Mouse (Mus musculus) heart, postnatal 14 days (tissue): Measurements from ENCODE around the gene Tnf. TPM values are rescaled to one million over a fixed set of nuclear protein-coding genes. Genes with fewer than 3 reads are reported as not detected.

ENCODE experiments used
- DNase-seq, 2 experiments: peaks; one replicate each; pipeline ENCODE4 v3.0.0; 2021 to 2022
- intact Hi-C: fragments of 180-260 bp; cut with DNase I; formaldehyde crosslinking; loops from one replicate; pipeline ENCODE4 v1.15.1; 2025
- microRNA-seq, 2 experiments: library from miRNA; unstranded; fragments of <30 nt; microRNA quantifications; one replicate each; pipeline ENCODE4 v1.2.0; 2021 to 2022
- total RNA-seq, 2 experiments: library from RNA; stranded (reverse); gene quantifications; 2 replicates each; pipeline ENCODE4 v1.2.3; 2021

Gene Tnf
- total RNA-seq, 2 experiments from 2014 or later, result 0.29 to 0.39 TPM

- intact Hi-C loops, result loop anchor here (5.0 kb wide), 1 partner anchor 34 kb away; the partner anchor contains the start of gene D17H6S53E
- DNase-seq, result no peak
Measured at GRCm38 (mm10) chr17:35161421-35161820, 40.4 kb downstream of the Tnf start.

- DNase-seq, result no peak
- intact Hi-C loops, result loop anchor here (5.0 to 10.0 kb wide), 2 partner anchors 32 to 1045 kb away; partner anchors contain the start of genes D17H6S53E and H2-DMa
Measured at GRCm38 (mm10) chr17:35159638-35160037, 42.2 kb downstream of the Tnf start.

DNA sequence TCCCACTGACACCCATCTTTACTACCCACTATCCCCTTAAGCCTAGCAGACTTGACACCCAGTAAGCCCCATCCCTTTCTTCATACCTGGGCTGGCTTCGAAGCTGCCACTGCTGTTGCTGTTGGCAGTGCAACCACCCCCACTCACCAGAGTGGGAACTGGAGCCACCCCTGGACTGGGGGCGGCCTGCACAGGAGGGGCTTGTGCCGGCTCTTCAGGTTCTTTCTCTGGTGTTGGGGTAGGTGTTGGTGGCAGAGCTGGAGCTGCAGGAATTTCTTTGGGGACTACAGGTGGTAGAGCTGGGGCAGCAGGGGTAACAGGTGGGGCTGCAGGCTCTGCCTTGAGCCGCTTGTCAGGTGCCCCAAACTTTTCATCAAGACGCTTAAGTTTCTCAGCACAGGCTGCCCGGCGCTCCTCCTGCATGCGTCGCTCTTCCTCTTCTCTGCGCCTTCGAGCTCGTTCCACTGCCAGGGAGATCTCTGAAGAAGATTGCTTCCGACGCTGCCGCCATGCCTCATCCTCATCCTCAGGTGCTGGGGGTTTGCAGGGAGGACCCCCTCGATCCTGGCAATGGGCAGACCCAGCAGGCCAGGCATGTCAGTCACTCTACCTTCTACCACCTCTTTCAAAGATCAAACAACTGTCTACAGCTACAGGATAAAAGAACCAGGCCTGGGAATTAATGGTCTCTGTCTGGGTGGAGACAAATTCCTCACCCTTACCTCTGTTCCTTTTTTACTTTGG, 42.8 kb downstream of the Tnf start:
- no peak for DNase-seq
- intact Hi-C loops, result loop anchor here (10.0 kb wide), 1 partner anchor 1044 kb away; the partner anchor contains the start of gene H2-DMa

DNA sequence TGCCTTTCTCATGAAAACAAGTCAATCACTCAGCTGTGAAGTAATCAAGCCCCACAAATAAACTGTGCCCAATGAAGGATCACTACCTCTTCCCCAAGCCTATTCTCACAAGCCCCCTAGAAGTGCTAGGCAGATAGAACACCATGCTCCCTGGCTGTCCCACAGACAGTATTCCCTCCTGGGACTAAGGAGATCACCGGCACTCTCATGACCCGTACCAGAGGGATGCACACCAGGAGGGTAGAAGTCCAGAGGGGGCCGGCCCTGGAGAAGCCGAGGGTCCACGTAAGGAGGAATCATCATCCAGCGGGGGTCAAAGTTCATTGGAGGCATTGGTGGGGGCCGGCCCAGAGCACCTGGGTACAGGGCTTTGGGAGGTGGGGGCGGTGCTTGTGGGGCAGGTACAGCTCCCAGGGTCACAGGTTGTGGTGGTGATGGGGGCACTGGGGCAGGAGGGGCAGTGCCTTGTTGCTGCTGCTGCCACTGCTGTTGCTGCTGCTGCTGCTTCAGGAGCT, 44.1 kb downstream of the Tnf start:
- intact Hi-C loops, result loop anchor here (2.0 to 10.0 kb wide), 2 partner anchors 15 to 1043 kb away; partner anchors contain the start of gene H2-DMa
- DNase-seq, result no peak

GRCm38 (mm10) chr17:35157254-35157653, 44.6 kb downstream of the Tnf start:
- intact Hi-C loops, result loop anchor here (2.0 to 10.0 kb wide), 2 partner anchors 14 to 1042 kb away; partner anchors contain the start of gene H2-DMa

GRCm38 (mm10) chr17:35156461-35157200, 45.2 kb downstream of the Tnf start:
- DNase-seq, result no peak
- intact Hi-C loops, result loop anchor here (2.0 to 10.0 kb wide), 2 partner anchors 14 to 1042 kb away; partner anchors contain the start of gene H2-DMa

More at GRCm38 (mm10) chr17:35157254-35157653, 44.6 kb downstream of the Tnf start:
- DNase-seq, result no peak

GRCm38 (mm10) chr17:35155451-35155850, 46.4 kb downstream of the Tnf start:
- DNase-seq, result no peak
- intact Hi-C loops, result loop anchor here (10.0 kb wide), 1 partner anchor 1041 kb away; the partner anchor contains the start of gene H2-DMa

- no peak for DNase-seq
- intact Hi-C loops, result loop anchor here (10.0 kb wide), 1 partner anchor 1040 kb away; the partner anchor contains the start of gene H2-DMa
Measured at GRCm38 (mm10) chr17:35154616-35155015, 47.2 kb downstream of the Tnf start.

- intact Hi-C loops, result loop anchor here (10.0 kb wide), 1 partner anchor 1039 kb away; the partner anchor contains the start of gene H2-DMa
Measured at GRCm38 (mm10) chr17:35153931-35154330, 47.9 kb downstream of the Tnf start.

GRCm38 (mm10) chr17:35153077-35153476, 48.7 kb downstream of the Tnf start:
- intact Hi-C loops, result loop anchor here (10.0 kb wide), 1 partner anchor 1038 kb away; the partner anchor contains the start of gene H2-DMa
- DNase-seq, result no peak

More at GRCm38 (mm10) chr17:35153931-35154330, 47.9 kb downstream of the Tnf start:
- no peak for DNase-seq

- intact Hi-C loops, result loop anchor here (10.0 kb wide), 1 partner anchor 1037 kb away; the partner anchor contains the start of gene H2-DMa
- no peak for DNase-seq
Measured at GRCm38 (mm10) chr17:35152121-35152520, 49.7 kb downstream of the Tnf start.

Small RNA genes lying within 50 kb of the gene (microRNA-seq; reads per million reads assigned to microRNA genes)
- gene Mir6973a (0 reads per million in 2 experiments), gene Mir6974 (0 to 0.24 reads per million in 2 experiments), gene Mir6975 (0.54 to 1.4 reads per million in 2 experiments), gene Mir8094 (0 reads per million in 2 experiments)

Other genes starting within 250 kb of the Tnf start
- 1 to 10 TPM; 3.8 to 3.9 TPM for gene Hspa1b, start 242.8 kb downstream of the Tnf start, total RNA-seq
- not detected for gene Gm20481, start 232.1 kb downstream of the Tnf start, total RNA-seq
- 1 to 10 TPM; 2.3 to 3.3 TPM for gene Hspa1a, start 229.9 kb downstream of the Tnf start, total RNA-seq
- 1 to 10 TPM; 2.7 to 4.7 TPM for gene Hspa1l, start 229.3 kb downstream of the Tnf start, total RNA-seq
- 10 to 100 TPM; 19.2 to 25.0 TPM for gene Lsm2, start 220.1 kb downstream of the Tnf start, total RNA-seq
- gene Vars, start 201.0 kb downstream of the Tnf start, total RNA-seq, result 10 to 100 TPM; 24.5 to 26.0 TPM
- 1 to 10 TPM; 5.3 to 5.9 TPM for gene Vwa7, start 185.4 kb downstream of the Tnf start, total RNA-seq
- gene Sapcd1, start 174.0 kb downstream of the Tnf start, total RNA-seq, result under 1 TPM; 0.34 to 0.48 TPM
- gene Msh5, start 155.3 kb downstream of the Tnf start, total RNA-seq, result 1 to 10 TPM; 1.6 to 2.0 TPM
- 10 to 100 TPM; 61.6 to 72.9 TPM for gene Clic1, start 152.0 kb downstream of the Tnf start, total RNA-seq
- 10 to 100 TPM; 49.3 to 50.0 TPM for gene Ddah2, start 143.0 kb downstream of the Tnf start, total RNA-seq
- gene Ly6g6c, start 136.6 kb downstream of the Tnf start, total RNA-seq, result not detected
- gene Mpig6b, start 135.8 kb downstream of the Tnf start, total RNA-seq, result under 1 TPM; 0.61 to 0.74 TPM
- gene Ly6g6e, start 125.1 kb downstream of the Tnf start, total RNA-seq, result not detected
- 1 to 10 TPM in 1 of 2 experiments, under 1 TPM in 1; 0.67 to 3.3 TPM for gene Ly6g6d, start 123.9 kb downstream of the Tnf start, total RNA-seq
- not detected for gene Ly6g6f, start 116.4 kb downstream of the Tnf start, total RNA-seq
- 10 to 100 TPM; 53.7 to 56.7 TPM for gene Abhd16a, start 112.7 kb downstream of the Tnf start, total RNA-seq
- gene Ly6g5c, start 93.7 kb downstream of the Tnf start, total RNA-seq, result not detected
- under 1 TPM in 1 of 2 experiments, not detected in 1; 0.41 TPM for gene Ly6g5b, start 86.6 kb downstream of the Tnf start, total RNA-seq
- gene Gpank1, start 80.6 kb downstream of the Tnf start, total RNA-seq, result 1 to 10 TPM; 7.0 to 7.7 TPM
- 100 to 1,000 TPM; 172 to 176 TPM for gene Csnk2b, start 80.0 kb downstream of the Tnf start, total RNA-seq
- gene D17H6S53E, start 75.6 kb downstream of the Tnf start, total RNA-seq, result 10 to 100 TPM; 28.0 to 29.6 TPM
- gene Apom, start 70.0 kb downstream of the Tnf start, total RNA-seq, result not detected
- 100 to 1,000 TPM; 237 to 245 TPM for gene Bag6, start 66.8 kb downstream of the Tnf start, total RNA-seq
- gene Prrc2a, start 37.1 kb downstream of the Tnf start, total RNA-seq, result 100 to 1,000 TPM; 148 to 174 TPM
- 1 to 10 TPM; 1.4 to 2.8 TPM for gene Aif1, start 25.9 kb downstream of the Tnf start, total RNA-seq
- 1 to 10 TPM; 3.8 to 4.0 TPM for gene Lst1, start 13.6 kb downstream of the Tnf start, total RNA-seq
- gene Ltb, start 7.6 kb downstream of the Tnf start, total RNA-seq, result 1 to 10 TPM; 1.2 to 3.8 TPM
- under 1 TPM in 1 of 2 experiments, not detected in 1; 0.20 TPM for gene Lta, start 3.3 kb upstream of the Tnf start, total RNA-seq
- under 1 TPM in 1 of 2 experiments, not detected in 1; 0.71 TPM for gene Gm16181, start 18.8 kb upstream of the Tnf start, total RNA-seq
- 1 to 10 TPM; 4.1 to 4.4 TPM for gene Atp6v1g2, start 31.7 kb upstream of the Tnf start, total RNA-seq
- 10 to 100 TPM in 1 of 2 experiments, 1 to 10 TPM in 1; 8.4 to 10.4 TPM for gene Nfkbil1, start 33.8 kb upstream of the Tnf start, total RNA-seq
- 100 to 1,000 TPM; 107 to 118 TPM for gene Ddx39b, start 39.7 kb upstream of the Tnf start, total RNA-seq
- 10 to 100 TPM; 77.3 to 77.5 TPM for gene H2-D1, start 60.7 kb upstream of the Tnf start, total RNA-seq
- 1 to 10 TPM in 1 of 2 experiments, under 1 TPM in 1; 0.57 to 1.2 TPM for gene H2-Q1, start 118.4 kb upstream of the Tnf start, total RNA-seq
- gene H2-Q2, start 140.2 kb upstream of the Tnf start, total RNA-seq, result 1 to 10 TPM; 1.1 to 3.7 TPM
- gene H2-Q4, start 177.6 kb upstream of the Tnf start, total RNA-seq, result 1 to 10 TPM; 9.2 to 9.8 TPM
- gene H2-Q6, start 222.8 kb upstream of the Tnf start, total RNA-seq, result under 1 TPM; 0.31 to 0.80 TPM
- gene H2-Q7, start 237.1 kb upstream of the Tnf start, total RNA-seq, result 1 to 10 TPM; 1.3 to 1.9 TPM